Mouse (Mus musculus) cortical plate, adult 2 months (tissue): ENCODE data around the gene Lamc2.

Experiments
- CTCF ChIP-seq: fragments of 200-500 bp; IDR thresholded peaks from 2 replicates; pipeline ENCODE4 v1.5.1; 2011; ENCODE audit warnings: mild to moderate bottlenecking, control low read depth, low read length; ENCODE audit not compliant: insufficient read depth; ENCODE audit errors: extremely low read depth
- POLR2A ChIP-seq: fragments of 200-500 bp; IDR thresholded peaks from 2 replicates; pipeline ENCODE4 v1.6.1; 2011; ENCODE audit warnings: mild to moderate bottlenecking, low read length, control low read depth; ENCODE audit not compliant: insufficient read depth; ENCODE audit errors: extremely low read depth

- TF ChIP-seq POLR2A = no peak
- TF ChIP-seq CTCF = no peak
These were observed 90.9 kb downstream of the Lamc2 start for GRCm38 (mm10) chr1:153095328-153095727.
